10 mouse cellular contexts compared by ENCODE assay signal in the genomic region with DNA sequence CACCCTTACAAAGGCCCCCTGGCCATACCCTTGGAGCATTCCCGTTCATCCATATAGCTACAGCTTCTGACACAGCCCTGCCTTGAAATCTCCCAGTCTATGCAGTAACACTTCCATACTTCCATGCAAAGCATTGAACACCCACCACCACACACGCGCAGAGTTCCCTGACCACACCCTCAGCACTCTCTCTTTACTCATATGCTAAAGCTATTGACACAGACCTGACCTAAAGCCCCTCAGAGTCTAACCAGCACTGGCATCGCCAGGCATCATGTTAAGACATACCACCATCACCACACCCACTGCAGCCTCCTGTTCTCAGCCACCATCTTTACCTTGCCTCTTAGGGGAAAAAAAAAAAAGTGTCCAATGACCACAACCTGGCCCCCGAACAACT. TPM values are rescaled to one million over a fixed set of nuclear protein-coding genes. Genes with fewer than 3 reads are reported as not detected.
DNase-seq lines count a peak whose midpoint lies in the region; ATAC-seq and TF ChIP-seq lines count a peak whose summit lies in the region.
"Had no signal": no experiment of that assay in that cellular context is flagged by ENCODE, and none has a peak within 500 bp of the region (broad histone marks: within the 10 kb centered on the region; RNA-seq: fewer than 3 reads in every experiment).

No protein-coding gene starts in this region.

- peaks cover 58% of the 10 kb centered on the region for H3K4me1 ChIP-seq in heart, embryonic 10.5 days
- peaks cover 76% of the 10 kb centered on the region for H3K4me1 ChIP-seq in E14TG2a.4 (replicated peaks; ENCODE audit: low read depth, low read length)
- peaks cover 55% of the 10 kb centered on the region for H3K4me1 ChIP-seq in forebrain, embryonic 16.5 days (replicated peaks; ENCODE audit: control insufficient read depth, insufficient read depth, low read length)
- H3K4me1 ChIP-seq in midbrain, embryonic 10.5 days = peaks cover 72% of the 10 kb centered on the region

- no peak for ATAC-seq in forebrain, embryonic 16.5 days
- no peak for ATAC-seq in inflammation-experienced regulatory T-cells, adult 6 months

- intact Hi-C loops in heart, postnatal 25 days (cut with DNase I) = no loop called here

- 77% methylated on average over 5 of the region's 5 CpGs for WGBS in heart, embryonic 10.5 days
- WGBS in forebrain, embryonic 16.5 days = 84% methylated on average over 5 of the region's 5 CpGs
- 79% methylated on average over 5 of the region's 5 CpGs for WGBS in midbrain, embryonic 10.5 days

- H3K9me3 ChIP-seq in heart, embryonic 10.5 days = no peaks in the 10 kb centered on the region
- H3K9me3 ChIP-seq in E14TG2a.4 (ENCODE audit: low read length) = no peaks in the 10 kb centered on the region
- H3K9me3 ChIP-seq in forebrain, embryonic 16.5 days (ENCODE audit: control insufficient read depth, low read length) = no peaks in the 10 kb centered on the region
- H3K9me3 ChIP-seq in midbrain, embryonic 10.5 days (replicated peaks) = no peaks in the 10 kb centered on the region

- peak overlapping the region; percentile 62 for H3K4me2 ChIP-seq in forebrain, embryonic 16.5 days (ENCODE audit: low read length)

- peaks cover 53% of the 10 kb centered on the region for H3K27me3 ChIP-seq in heart, embryonic 10.5 days (ENCODE audit: insufficient read depth, poor library complexity, severe bottlenecking)
- peaks cover 74% of the 10 kb centered on the region for H3K27me3 ChIP-seq in E14TG2a.4 (ENCODE audit: insufficient read depth, low read length)
- no peaks in the 10 kb centered on the region for H3K27me3 ChIP-seq in forebrain, embryonic 16.5 days (replicated peaks; ENCODE audit: control insufficient read depth, insufficient read depth, low read length)
- H3K27me3 ChIP-seq in midbrain, embryonic 10.5 days (ENCODE audit: low read depth, poor library complexity, severe bottlenecking) = peaks cover 48% of the 10 kb centered on the region

- DNase-seq in heart, embryonic 10.5 days (ENCODE audit: low spot score) = no peak
- no peak for DNase-seq in heart, postnatal 25 days (ENCODE audit: low spot score)
- DNase-seq in midbrain, embryonic 10.5 days (ENCODE audit: low spot score) = no peak
- no peak for DNase-seq in adrenal gland, postnatal 4 days (ENCODE audit: low spot score in 2 of 2)
- DNase-seq in embryo, embryonic 9.5 days (ENCODE audit: extremely low spot score) = no peak
- DNase-seq: B cell, adult 2 months; left cerebral cortex, postnatal 4 days had no signal

- no peak overlapping the region for H3K9ac ChIP-seq in forebrain, embryonic 16.5 days (replicated peaks; ENCODE audit: low read depth, low read length)

- H3K27ac ChIP-seq in heart, embryonic 10.5 days = no peak overlapping the region
- no peak overlapping the region for H3K27ac ChIP-seq in forebrain, embryonic 16.5 days (ENCODE audit: low read length)
- peak overlapping the region; percentile 87 for H3K27ac ChIP-seq in midbrain, embryonic 10.5 days (replicated peaks)

- H3K36me3 ChIP-seq in heart, embryonic 10.5 days = 0 out of 2 replicates have a peak, but pooled peaks cover 8% of the 10 kb centered on the region
- H3K36me3 ChIP-seq in E14TG2a.4 (ENCODE audit: insufficient read depth, low read length) = 0 out of 2 replicates have a peak, but pooled peaks cover 4% of the 10 kb centered on the region
- no peaks in the 10 kb centered on the region for H3K36me3 ChIP-seq in forebrain, embryonic 16.5 days (ENCODE audit: control insufficient read depth, insufficient read depth)
- peaks cover 29% of the 10 kb centered on the region for H3K36me3 ChIP-seq in midbrain, embryonic 10.5 days

- H3K4me3 ChIP-seq in heart, embryonic 10.5 days = peak overlapping the region; percentile 47; the same call in 1 of the 2 replicates
- H3K4me3 ChIP-seq in E14TG2a.4 (replicated peaks; ENCODE audit: low read length) = peak overlapping the region; percentile 62
- peak overlapping the region; percentile 43; the same call in 1 of the 2 replicates for H3K4me3 ChIP-seq in forebrain, embryonic 16.5 days (replicated peaks; ENCODE audit: low read length)
- H3K4me3 ChIP-seq in midbrain, embryonic 10.5 days = peak overlapping the region; percentile 59

- TF ChIP-seq CTCF in E14TG2a.4 (conservative IDR thresholded peaks at IDR 0.05; ENCODE audit: low read length) = no peak

RNA-seq across cellular contexts. Expression of a gene that starts 1.1 kb away (rescaled TPM):
- 25.5 and 28.4 TPM in 2 replicates for polyA plus RNA-seq in heart, embryonic 10.5 days (2016; fragmentation: Nextera tagmentation; extraction: Ambion mirVana)
- 10 to 100 TPM; 51.4 TPM for total RNA-seq in heart, postnatal 25 days (2021)
- 28.9 and 56.5 TPM in 2 replicates for polyA plus RNA-seq in forebrain, embryonic 16.5 days (2015; fragmentation: Nextera tagmentation; extraction: Ambion mirVana)
- 94.4 and 100.0 TPM in 2 replicates for polyA plus RNA-seq in midbrain, embryonic 10.5 days (2016; fragmentation: Nextera tagmentation; extraction: Ambion mirVana)
- polyA plus RNA-seq in inflammation-experienced regulatory T-cells, adult 6 months (2017; shearing (Covaris generic)) = 1 to 10 TPM in 1 of 3 experiments, under 1 TPM in 1, not detected in 1; 0.48 to 2.2 TPM
- total RNA-seq in adrenal gland, postnatal 4 days (2021) = 10 to 100 TPM; 88.4 to 89.4 TPM

RNA-seq across cellular contexts. Expression of a gene that starts 26.4 kb away (rescaled TPM):
- 16.1 and 21.6 TPM in 2 replicates for polyA plus RNA-seq in heart, embryonic 10.5 days (2016; fragmentation: Nextera tagmentation; extraction: Ambion mirVana)
- 10 to 100 TPM; 12.8 to 13.6 TPM for total RNA-seq in heart, postnatal 25 days (2021)
- polyA plus RNA-seq in forebrain, embryonic 16.5 days (2015; fragmentation: Nextera tagmentation; extraction: Ambion mirVana) = 26.3 and 33.3 TPM in 2 replicates
- 18.6 and 24.0 TPM in 2 replicates for polyA plus RNA-seq in midbrain, embryonic 10.5 days (2016; fragmentation: Nextera tagmentation; extraction: Ambion mirVana)
- 1 to 10 TPM; 1.1 to 2.2 (median 1.8) TPM for polyA plus RNA-seq in inflammation-experienced regulatory T-cells, adult 6 months (2017; shearing (Covaris generic))
- total RNA-seq in adrenal gland, postnatal 4 days (2021) = 10 to 100 TPM; 26.2 to 28.6 TPM

RNA-seq across cellular contexts. Expression of a gene that starts 48.3 kb away (rescaled TPM):
- 14.8 and 37.5 TPM in 2 replicates for polyA plus RNA-seq in heart, embryonic 10.5 days (2016; fragmentation: Nextera tagmentation; extraction: Ambion mirVana)
- total RNA-seq in heart, postnatal 25 days (2021) = under 1 TPM; 0.13 to 0.36 TPM
- polyA plus RNA-seq in forebrain, embryonic 16.5 days (2015; fragmentation: Nextera tagmentation; extraction: Ambion mirVana) = 0.35 and 0.48 TPM in 2 replicates
- 28.8 and 30.2 TPM in 2 replicates for polyA plus RNA-seq in midbrain, embryonic 10.5 days (2016; fragmentation: Nextera tagmentation; extraction: Ambion mirVana)
- polyA plus RNA-seq in inflammation-experienced regulatory T-cells, adult 6 months (2017; shearing (Covaris generic)) = not detected
- 10 to 100 TPM in 1 of 2 experiments, 1 to 10 TPM in 1; 3.7 to 15.0 TPM for total RNA-seq in adrenal gland, postnatal 4 days (2021)
- total RNA-seq: left cerebral cortex, postnatal 4 days had no signal

RNA-seq across cellular contexts. Expression of a gene that starts 56.9 kb away (rescaled TPM):
- 0.09 TPM in 1 of 2 replicates, not detected in the other for polyA plus RNA-seq in heart, embryonic 10.5 days (2016; fragmentation: Nextera tagmentation; extraction: Ambion mirVana)
- total RNA-seq in heart, postnatal 25 days (2021) = under 1 TPM; 0.42 to 0.73 TPM
- polyA plus RNA-seq in forebrain, embryonic 16.5 days (2015; fragmentation: Nextera tagmentation; extraction: Ambion mirVana) = 0.37 and 0.80 TPM in 2 replicates
- 2.6 and 3.7 TPM in 2 replicates for polyA plus RNA-seq in midbrain, embryonic 10.5 days (2016; fragmentation: Nextera tagmentation; extraction: Ambion mirVana)
- not detected for polyA plus RNA-seq in inflammation-experienced regulatory T-cells, adult 6 months (2017; shearing (Covaris generic))
- total RNA-seq in adrenal gland, postnatal 4 days (2021) = 1 to 10 TPM; 5.4 to 6.4 TPM

RNA-seq across cellular contexts. Expression of a gene that starts 57.0 kb away (rescaled TPM):
- not detected in 2 replicates for polyA plus RNA-seq in heart, embryonic 10.5 days (2016; fragmentation: Nextera tagmentation; extraction: Ambion mirVana)
- under 1 TPM in 1 of 2 experiments, not detected in 1; 0.44 TPM for total RNA-seq in heart, postnatal 25 days (2021)
- polyA plus RNA-seq in forebrain, embryonic 16.5 days (2015; fragmentation: Nextera tagmentation; extraction: Ambion mirVana) = not detected in 2 replicates
- 0.07 TPM in 1 of 2 replicates, not detected in the other for polyA plus RNA-seq in midbrain, embryonic 10.5 days (2016; fragmentation: Nextera tagmentation; extraction: Ambion mirVana)
- not detected for polyA plus RNA-seq in inflammation-experienced regulatory T-cells, adult 6 months (2017; shearing (Covaris generic))
- total RNA-seq in adrenal gland, postnatal 4 days (2021) = not detected
- total RNA-seq: left cerebral cortex, postnatal 4 days had no signal

Comparison
In these comparisons a context has a peak if more than half of its experiments do, and no peak if none do; other contexts are left out.
1. RNA of a gene that starts 48.3 kb away (polyA plus RNA-seq): 14.8 to 37.5 TPM in heart, embryonic 10.5 days and 28.8 to 30.2 TPM in midbrain, embryonic 10.5 days; 0.35 to 0.48 TPM in forebrain, embryonic 16.5 days and not detected in inflammation-experienced regulatory T-cells, adult 6 months; every median in the first group is over 10 times any median in the second.
2. Peak in every context shown above with its lines, with median percentiles within 50 percentile points of each other: H3K4me3 ChIP-seq.